Mouse (Mus musculus): ENCODE data around the gene Tnfsf13.
"Not testable (repeated sequence)": the region's sequence is repeated elsewhere in the genome, so short reads cannot be mapped to it uniquely, and the experiment has no call there.

Tnfsf13 gene

DNA sequence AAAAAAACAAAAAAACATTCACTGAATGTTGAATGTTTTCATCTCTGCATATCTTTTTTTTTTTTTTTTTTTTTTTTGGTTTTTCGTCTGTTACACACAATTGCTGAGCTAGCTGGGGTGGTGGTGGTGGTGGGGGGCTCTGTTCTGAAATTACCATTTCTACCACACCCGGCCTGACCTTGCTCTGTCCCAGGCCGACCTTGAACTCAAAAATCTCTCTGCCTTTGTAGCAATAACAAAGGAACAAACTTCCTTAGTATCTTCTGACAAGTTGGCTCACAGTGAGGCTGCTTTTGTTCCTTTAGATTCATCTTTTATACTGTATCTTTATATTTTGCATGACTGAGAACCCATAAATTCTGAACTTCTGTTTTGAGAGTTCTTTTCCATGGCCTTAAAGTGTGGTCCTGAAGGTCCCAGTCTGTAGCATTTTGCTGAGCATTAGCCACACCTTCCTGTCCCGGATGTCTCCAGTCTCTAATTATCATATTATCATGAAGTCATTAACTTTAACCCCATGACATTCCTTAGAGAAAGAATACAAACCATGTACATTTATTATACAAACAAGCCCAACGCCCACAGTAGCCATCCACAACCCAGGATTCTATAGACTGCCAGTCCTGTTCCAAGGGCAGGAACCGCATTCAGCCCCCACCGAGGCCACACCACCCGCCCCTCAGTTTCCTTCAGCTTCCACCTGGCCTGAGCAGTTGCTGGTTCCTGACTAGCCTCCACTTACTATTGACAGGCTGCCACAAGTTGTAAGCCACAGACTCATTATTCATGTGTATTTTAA, 18.4 kb upstream of the Tnfsf13 start:
- no peak for DNase-seq

DNA sequence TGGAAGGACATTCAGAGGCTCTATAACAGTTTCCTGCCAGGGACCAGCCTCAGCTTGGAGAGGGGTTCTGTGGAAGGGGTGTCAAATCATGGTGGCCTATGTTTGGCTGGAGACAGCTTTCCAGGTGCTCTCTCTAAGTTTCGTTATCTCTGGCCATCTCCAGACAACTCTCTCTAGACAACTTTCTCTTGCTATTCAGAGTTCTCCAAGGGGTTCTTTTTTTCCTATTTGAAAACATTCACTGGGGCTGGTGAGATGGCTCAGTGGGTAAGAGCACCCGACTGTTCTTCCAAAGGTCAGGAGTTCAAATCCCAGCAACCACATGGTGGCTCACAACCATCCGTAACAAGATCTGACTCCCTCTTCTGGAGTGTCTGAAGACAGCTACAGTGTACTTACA, 17.8 kb upstream of the Tnfsf13 start:
- DNase-seq = not testable (repeated sequence)

DNA sequence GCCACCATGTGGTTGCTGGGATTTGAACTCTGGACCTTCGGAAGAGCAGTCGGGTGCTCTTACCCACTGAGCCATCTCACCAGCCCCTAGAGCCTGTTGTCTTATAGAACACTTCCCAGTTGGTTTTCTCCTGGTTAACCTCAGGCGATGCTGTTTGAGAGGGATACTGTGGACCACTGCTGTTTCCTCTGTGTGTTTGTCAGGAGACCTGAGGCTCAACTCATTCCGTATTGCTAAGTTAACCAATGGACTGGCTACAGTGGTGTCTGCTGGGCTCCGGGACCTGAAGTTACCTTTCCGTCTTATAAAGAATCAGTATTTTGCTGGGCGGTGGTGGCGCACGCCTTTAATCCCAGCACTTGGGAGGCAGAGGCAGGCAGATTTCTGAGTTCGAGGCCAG, 17.3 kb upstream of the Tnfsf13 start:
- DNase-seq = not testable (repeated sequence)

DNA sequence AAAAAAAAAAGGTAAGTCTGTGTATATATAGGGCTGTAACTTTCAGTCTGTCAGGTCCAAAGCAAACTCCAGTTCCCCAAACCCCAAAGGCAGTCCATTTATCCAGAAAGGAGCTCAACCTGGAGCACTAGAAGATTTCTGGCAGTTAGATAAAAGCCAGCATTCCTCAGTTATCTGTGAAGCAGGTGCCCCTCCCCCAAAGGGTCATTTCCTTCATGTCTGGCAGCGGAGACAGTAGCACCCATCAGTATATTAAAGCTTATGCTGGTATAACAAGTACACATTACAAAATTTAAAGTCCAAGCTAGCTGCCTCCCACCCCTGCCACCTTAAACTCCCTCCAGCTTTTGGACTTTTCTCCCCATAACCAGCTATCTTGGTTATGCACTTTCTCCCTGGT, 14.0 kb upstream of the Tnfsf13 start:
- no peak for DNase-seq

DNA sequence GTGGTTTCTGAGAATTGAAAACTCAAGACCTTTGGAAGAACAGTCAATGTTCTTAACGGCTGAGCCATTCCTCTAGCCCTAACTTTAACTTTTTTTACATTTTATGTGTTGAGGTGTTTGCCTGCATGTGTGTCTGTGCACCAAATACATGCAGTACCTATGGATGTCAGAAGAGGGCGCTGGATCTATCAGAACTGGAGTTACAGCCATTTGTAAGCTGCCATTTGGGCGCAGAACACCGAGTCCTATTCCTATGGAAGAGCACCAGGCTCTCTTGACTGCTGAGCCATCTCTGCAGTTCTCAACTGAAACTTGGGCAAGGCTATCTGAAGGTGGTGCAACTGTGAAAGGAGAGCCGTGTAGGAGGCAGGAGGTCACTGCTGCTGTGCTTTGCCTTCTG, 13.0 kb upstream of the Tnfsf13 start:
- DNase-seq = no peak

DNA sequence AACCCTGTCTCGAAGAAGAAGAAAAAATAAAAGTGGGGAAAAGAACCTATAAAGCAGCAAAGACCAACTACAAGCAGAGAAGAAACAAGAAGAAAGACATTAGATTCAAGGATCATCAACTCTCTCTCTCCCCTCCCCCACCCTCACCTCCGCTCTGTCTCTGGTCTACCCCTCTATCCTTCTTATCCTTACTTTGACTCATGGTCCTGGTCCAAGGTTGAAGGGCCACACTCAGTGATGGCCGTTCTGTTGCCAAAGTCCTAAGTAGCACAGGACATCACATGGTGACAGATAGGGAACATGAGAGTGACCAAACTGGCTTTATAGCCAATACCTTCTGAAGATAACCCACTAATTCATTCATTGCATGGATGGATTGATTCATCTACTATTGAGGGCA, 11.8 kb upstream of the Tnfsf13 start:
- DNase-seq = no peak

DNA sequence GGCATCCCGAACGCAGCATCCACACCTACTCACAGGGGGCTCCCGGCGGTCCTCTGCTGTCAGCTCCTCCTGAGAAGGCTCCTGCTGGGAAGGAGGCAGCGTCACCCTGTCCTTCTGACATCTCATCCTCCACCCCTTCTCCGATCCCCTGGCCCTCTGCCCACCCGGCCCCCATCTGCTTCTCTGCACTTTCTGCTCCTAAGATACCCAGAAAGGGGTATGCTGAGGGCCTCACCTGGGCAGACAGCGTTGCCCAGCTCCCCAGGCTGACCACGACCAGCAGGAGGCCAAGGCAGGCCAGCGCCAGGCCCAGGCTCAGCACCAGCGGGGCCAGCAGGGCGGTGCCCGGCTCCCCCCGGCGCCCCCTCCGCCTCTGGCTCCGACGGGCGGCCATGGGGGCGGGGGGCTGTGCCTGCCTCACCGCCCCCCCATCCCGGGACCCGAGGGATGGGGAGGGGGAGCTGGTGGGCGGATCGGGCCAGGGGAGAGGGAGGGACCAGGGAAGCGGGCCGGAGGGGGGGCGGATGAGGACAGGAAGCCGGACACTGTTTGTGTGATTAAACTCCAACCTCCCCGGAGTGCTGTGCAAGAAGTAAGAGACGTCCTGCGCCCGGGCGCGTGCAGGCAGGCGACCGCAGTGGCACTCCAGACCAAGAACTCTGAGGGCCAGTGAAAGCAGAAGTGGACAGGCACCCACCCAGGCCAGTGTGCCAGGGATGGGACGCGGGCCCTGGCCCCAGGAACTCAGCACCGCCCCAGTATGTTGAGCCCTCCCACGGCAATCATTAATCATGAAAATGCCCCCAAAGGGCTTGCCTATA, 10.0 kb upstream of the Tnfsf13 start, which contains the start of the genes Tnfsf12 and Tnfsfm13:
Gene Tnfsf12 (minus strand): TSS at position 489 of the 821 bp plus-strand sequence.
Gene Tnfsfm13 (minus strand): TSS at position 738 of the 821 bp plus-strand sequence.
- DNase-seq = peak; percentile 29 to 38

DNA sequence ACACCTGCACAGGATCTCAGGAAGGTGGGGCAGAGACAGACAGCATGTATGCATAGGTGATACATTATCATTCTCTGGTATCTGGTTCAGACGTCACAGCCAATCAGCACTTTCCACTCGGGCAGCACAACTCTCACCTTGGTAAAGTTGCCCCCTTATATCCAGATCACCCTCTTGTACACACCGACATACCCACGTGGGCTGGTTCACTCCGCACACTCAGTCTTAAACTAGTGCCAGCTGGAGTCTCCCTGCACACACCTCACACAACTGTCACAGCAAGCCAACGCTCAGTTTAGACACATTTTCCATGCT, 9.4 kb upstream of the Tnfsf13 start:
- DNase-seq = no peak

DNA sequence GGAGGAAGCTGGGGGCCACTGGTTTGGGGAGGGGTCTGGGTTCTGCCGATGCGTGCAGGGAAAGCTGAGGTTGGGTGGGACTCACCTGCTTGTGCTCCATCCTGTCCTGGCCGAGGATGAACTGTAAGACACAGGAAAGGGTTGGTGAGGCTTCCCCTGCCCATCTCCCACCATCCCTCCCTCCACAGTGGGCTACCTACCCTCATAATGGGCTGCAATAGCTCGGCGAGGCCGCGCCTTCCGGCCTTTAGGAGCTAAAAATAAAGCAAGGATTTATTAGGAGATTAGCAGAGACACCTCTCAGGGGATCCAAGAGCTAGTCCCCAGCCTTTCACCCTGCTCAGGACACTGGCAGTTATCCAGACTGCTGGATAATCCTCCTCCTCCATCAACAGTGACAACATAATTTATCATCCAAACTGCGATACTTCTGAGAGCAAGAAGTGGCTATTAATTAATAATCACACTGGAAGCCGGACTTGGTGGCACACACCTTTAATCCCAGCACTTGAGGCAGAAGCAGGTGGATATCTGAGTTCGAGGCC, 7.9 kb upstream of the Tnfsf13 start:
- DNase-seq = no peak

DNA sequence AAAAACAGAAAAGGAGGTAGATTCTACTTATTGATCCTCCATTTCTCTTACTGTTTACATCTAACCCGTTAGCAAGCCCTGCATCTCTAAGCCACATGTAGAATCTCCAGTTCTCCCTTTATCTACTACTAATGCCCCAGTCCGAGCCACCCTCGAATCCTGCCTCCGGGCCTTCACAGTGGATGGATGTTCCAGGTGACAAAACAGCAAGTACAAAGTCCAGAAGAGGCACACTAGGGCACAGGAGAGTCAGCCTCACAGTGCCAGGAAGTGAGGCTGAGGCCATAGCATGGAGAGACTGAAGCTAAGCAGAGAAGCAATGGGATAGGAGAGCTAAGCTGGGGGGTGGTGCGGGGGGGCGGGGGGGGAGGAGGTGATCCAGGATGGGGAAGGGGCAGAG, 7.3 kb upstream of the Tnfsf13 start:
- DNase-seq = no peak

DNA sequence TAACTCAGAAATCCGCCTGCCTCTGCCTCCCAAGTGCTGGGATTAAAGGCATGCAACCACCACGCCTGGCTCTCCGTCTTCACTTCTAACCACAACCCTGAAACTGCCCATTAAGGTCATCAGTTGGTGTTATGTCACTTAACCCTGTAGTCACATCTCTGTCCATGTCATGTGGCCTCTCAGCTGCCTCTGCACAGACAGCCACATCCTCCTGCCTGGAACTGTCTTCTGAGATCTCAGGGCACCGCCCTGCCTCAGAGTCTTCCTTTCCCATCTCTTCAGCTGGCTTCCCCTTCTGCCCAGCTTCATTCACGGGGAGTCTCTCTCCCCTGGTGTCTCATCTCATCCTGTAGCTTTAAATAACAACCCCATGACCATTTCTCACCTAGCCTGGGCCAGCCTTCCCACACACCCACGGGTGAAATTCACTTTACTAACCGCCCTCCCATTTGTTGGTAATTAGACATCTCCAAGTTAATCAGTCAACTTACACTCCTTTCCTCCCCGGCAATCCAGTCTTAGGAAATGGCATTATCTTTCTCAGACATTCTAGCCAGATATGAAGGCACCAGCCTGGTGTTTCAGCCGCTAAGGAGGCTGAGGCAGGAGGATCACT, 6.7 kb upstream of the Tnfsf13 start:
- DNase-seq = no peak

DNA sequence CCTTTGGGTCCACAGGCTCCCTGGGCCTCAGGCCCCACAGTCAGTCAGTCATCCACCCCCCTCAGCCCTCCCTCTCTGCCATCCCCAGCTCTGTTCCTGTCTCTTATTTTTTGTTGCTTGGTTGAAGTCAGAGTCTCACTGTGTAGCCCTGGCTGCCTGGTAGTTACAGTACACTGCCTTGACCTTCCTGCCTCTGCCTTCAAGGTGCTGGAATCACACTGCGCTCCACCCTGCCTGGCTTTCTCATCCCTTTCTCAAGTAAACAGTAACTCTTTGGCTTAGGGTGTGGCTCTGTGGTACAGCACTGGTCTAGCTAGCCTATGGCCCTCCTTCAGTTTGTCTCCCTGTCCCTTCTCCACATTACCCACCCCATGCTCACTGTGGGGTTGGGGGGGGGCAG, 4.3 kb upstream of the Tnfsf13 start:
- DNase-seq = no peak

DNA sequence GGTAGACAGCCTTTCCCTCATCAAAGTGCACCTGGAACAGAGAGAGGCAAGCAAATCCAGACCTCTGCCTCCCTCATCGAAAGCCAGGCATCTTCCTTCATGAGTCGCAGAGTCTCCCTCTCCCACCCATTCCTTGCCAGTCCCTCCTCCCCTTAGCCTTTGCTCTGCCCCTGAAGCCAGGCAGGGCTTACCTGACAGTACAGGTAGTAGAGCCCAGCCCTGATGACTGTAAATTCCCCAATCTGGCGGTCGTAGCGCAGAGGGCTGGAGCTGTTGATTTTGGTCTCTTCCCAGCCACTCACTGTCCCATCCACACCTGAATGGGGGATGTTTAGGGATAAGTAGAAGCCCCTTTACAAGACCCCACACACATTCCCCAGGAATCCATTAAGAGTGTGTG, 1.5 kb upstream of the Tnfsf13 start:
- no peak for DNase-seq

DNA sequence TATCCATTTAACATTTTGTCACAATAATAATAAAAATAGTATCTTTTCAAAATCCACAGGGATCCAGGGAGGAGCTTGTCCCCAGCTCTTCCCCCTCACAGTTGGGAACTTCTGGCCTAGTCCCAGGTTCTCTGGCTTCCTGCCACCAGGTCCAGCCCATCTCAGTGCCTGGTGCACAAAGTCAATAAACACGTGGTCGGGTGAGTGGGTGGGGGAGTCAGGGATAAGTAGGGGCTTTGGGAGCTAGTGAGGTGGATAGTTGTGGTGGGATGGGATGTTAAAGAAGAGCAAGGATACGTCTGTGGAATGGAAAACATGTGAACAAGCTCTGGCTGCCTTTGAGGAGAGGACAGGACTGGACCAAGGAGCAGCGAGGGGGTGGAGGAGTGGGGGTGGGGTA, 793 bp upstream of the Tnfsf13 start:
- DNase-seq = no peak

DNA sequence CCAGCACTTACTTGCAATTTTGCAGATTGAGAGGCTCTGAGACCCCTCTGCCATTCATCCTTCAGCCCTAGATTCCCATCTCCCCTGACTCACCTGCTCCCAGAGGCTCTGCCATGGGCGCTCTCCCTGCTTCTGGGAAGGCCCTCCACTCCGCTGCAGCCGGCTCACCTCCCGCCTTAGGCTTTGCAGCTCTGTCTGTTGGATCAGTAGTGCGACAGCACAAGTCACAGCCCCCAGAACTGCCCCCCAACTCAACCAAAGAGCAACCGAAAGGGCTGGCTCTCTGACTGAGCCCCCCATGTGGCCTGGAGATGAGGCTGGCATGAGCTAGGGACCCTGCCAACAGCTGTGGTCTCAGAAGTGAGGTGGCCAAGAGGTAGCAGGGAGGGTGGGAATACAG, 648 bp downstream of the Tnfsf13 start:
- no peak for DNase-seq

DNA sequence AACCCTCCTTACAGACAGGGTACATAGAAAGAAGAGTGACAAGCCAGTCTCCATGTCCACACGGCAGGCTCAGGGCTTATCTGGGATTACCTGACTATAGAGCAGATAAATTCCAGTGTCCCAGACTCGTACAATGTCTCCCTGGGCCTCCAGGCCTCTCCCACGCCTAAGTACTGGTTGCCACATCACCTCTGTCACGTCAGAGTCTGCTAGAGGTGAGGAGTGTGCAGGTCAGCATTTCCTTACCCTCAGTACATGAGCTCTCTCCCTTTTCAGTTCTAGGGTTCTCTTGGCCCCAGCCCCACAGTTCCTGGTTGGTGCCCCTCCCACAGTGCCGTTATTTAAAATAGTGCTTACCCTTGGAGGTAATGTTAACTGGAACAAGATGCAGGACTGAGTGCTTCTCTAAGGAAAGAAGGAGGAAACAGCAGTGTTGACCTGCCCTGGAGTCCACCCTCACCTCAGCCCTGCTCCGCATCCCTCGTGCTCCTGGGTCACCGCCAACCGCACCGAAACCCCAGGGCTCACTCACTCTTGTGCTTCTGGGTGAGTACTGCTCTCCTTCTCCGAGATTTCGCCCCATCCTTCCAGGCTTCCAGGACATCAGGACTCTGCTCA, 1.3 kb downstream of the Tnfsf13 start:
- DNase-seq = no peak

DNA sequence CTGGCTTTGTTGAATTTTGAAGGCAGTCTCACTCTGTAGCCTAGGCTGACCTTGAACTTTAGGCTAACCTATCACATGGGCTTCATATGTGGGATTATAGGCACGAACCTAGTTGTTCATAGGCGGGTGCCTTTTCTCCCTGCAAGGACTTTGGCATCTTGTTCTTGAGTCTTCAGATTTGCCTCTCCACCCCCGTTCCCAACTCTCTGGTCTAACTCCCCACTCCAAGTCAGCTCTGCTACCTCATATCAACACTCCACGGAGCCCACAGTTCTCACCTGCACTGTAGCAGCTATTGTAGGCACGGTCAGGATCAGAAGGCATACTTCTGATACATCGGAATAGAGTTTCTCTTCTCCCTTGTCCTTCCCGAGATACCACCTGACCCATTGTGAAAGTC, 2.0 kb downstream of the Tnfsf13 start:
- DNase-seq = no peak

DNA sequence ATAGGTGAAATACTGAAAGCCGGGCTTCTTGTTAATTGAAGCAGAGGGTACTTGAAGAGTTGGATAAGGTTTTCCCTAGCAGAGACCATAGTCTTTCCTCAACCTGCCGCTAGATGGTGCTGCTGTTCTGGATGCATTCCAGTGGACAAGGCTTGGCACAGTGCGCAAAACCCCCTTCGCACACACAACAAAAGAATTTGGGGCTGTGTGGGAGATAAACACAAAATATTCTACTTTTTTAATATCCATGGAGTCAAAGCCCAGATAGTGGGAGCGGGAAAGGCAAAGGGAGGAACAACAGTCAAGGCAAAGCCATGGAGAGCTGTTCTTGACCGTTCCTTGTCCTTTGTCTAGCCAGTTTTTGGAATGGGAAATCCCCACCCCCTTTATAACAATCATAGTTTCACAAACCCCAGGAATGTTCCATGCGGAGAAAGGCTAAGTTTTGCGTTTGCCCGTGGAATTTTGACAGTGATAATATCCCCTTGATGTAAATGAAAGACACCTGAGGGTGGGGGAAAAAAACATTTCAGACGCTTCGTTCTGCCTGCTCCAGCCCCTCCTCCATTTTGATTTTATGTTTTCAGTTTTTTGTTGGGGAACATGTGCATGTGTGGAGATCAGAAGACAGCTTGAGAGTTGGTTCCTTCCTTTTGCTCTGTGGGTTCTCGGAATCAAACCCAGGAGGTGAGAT, 2.6 kb downstream of the Tnfsf13 start:
- peak; percentile 60 to 83 for DNase-seq

DNA sequence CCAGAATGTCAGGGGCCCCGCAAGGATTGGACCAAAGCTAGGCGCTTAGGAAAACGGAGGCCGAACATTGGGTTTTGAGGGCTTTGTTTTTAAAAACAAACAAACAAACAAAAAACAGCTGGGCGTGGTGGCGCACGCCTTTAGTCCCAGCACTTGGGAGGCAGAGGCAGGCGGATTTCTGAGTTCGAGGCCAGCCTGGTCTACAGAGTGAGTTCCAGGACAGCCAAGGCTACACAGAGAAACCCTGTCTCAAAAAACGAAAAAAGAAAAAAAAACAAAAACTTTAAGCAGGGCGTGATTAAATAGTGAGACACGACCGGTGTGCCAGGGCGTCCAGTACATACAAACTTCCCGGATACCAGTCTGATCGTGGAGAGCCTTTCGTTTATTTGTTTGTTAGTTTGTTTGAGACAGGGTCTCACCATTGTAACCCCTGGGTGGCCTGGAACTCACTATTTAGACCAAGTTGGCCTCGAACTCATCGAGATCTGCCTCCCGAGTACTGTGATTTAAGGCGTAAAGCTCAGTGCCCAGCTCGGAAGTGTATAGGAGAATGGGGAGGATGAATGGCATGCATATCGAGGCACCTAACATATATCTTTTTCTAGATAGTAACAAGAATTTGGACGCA, 3.3 kb downstream of the Tnfsf13 start:
- no peak for DNase-seq

DNA sequence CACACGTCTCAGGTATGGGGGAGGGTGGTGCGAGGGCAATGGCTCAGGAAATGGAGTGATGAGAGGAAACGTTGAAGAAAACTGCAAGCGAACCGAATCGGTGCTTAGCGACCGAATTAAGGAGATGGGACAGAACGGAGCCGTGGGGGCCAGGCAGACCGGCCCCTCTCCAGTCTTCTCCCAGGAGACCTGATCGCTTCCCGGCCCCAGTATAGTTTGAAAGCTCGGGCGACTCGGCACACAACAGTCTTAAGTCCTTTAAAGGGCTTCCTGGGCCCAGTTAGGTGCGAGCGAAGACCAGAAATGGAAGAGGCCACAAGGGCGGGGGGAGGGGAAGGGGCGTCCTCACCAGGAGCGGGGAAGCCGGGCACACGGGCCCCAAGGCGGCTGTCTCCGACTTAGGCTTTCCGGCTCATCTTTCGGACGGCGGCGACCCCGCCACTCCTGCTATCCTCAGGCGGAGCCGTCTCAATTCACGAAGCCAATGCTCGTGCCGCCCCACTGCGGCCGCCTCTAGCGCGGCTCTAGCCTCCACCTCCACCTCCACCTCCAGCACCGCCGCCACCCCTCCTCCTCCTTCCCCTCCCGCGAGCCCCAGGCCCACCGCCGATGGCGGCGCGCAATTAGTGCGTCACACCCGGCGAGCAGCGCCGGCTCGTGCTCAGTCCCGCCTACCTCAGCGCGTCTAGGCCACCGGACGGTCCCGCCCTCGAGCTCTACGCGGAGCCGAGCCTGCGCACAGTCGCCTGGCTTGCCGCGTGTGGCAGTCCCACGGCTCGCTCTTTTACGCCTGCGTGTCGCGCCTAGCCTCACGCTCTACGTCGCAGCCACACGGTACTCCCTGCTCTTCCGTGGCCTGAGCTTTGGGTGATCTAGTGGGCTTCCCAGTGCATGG, 4.0 kb downstream of the Tnfsf13 start, which contains the start of gene Senp3:
Gene Senp3 (minus strand): TSS at position 771 of the 895 bp plus-strand sequence.
- peak; percentile 92 to 94 for DNase-seq

Data from spleen, adult 18-20 months (tissue).